Mouse (Mus musculus): ENCODE measurements around the gene Tspan11.

DNA sequence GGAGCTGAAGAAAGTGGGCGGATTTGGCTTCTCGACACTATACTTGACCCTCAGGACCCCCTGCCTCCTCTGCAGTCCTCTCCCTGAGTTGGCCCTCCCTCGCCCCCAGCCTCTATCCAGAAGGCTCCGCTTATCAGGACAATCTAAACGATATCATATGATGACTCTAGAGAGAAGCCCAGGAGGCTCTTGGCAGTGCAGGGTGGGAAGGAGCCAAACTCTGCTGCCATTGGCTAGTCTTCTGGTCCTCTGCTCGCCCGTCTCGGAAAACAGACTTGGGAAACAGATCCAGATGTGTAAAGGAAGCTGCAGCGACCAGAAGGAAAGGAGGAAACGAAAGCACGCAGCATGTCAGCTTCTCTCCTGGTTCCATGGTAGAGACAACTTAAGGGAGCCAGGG, 11.5 kb upstream of the Tspan11 start:
- TF ChIP-seq CTCF (conservative IDR thresholded peaks at IDR 0.05; ENCODE audit: insufficient read depth, insufficient read length, low read depth, low read length) (no peak), POLR2A (IDR thresholded peaks at IDR 0.05; ENCODE audit: low read depth, low read length) (no peak)

All from kidney, adult 2 months (tissue).